Mouse (Mus musculus): ENCODE data around the gene Drc1. TPM values are rescaled to one million over a fixed set of nuclear protein-coding genes. Genes with fewer than 3 reads are reported as not detected.

Gene Drc1
- polyA plus RNA-seq, 1 experiment from 2014 or later: 1.1 TPM

DNA sequence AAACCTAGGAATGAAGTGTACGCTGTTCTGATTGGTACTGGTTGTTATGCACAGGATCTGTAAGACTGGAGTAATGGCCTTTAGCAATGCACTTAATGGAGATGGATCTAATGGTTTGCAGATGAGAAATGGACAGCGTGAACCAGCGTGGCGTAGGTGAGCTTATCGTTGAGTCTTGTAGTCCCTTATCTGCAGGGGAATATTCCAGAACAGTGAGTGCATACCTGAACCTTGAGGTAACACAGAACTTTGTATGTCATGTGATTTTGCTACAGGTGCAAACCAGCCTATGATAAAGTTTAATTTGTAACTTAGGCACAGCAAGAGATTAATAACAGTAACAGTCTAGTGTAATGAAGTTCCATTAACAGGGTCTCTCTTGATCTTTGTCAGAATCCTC lies 42.7 kb upstream of the Drc1 start:
- ATAC-seq: peak; percentile 58; the same call in 1 of the 2 replicates
- H3K27ac ChIP-seq (ENCODE audit: low read depth, low read length): peak overlapping the region; percentile 63
- H3K4me1 ChIP-seq (replicated peaks; ENCODE audit: control insufficient read depth, insufficient read depth, low read length): peaks cover 15% of the 10 kb centered on the region
- H3K9ac ChIP-seq (ENCODE audit: low read depth, low read length): no peak overlapping the region
- H3K9me3 ChIP-seq (ENCODE audit: control insufficient read depth): no peaks in the 10 kb centered on the region
- no peak overlapping the region for H3K4me3 ChIP-seq (ENCODE audit: low read depth, low read length)
- H3K4me2 ChIP-seq (replicated peaks; ENCODE audit: low read depth): peak overlapping the region; percentile 40
- no peaks in the 10 kb centered on the region for H3K36me3 ChIP-seq (ENCODE audit: control insufficient read depth, insufficient read depth)
- whole genome bisulfite sequencing: 56% methylated on average over 5 of the region's 5 CpGs
- H3K27me3 ChIP-seq (replicated peaks; ENCODE audit: control insufficient read depth, insufficient read depth, low read length): no peaks in the 10 kb centered on the region
- TF ChIP-seq CTCF (IDR thresholded peaks at IDR 0.05; ENCODE audit: low read depth): no peak

DNA sequence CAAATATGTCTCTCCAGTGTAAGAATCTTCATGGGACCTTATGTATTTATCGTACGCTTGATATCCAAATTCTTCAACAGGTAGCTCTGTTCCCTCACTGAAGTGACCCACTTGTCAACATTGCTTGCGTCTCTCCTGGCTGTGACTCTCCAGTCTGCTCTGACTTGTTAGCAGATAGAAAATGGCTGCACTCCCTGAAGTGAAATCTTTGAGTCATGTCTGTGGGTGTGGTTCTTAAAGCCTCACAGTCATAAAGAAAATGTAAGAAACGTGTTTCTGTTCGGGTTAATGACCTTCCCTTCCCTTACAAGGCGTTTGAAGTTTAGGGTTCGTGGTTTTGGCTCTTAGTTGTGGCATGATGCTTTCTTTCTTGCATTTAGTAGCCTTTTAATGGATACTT lies 40.6 kb upstream of the Drc1 start:
- no peaks in the 10 kb centered on the region for H3K9me3 ChIP-seq (ENCODE audit: control insufficient read depth)
- H3K27me3 ChIP-seq (replicated peaks; ENCODE audit: control insufficient read depth, insufficient read depth, low read length): no peaks in the 10 kb centered on the region
- peaks cover 18% of the 10 kb centered on the region for H3K4me1 ChIP-seq (replicated peaks; ENCODE audit: control insufficient read depth, insufficient read depth, low read length)
- no peak for ATAC-seq
- TF ChIP-seq CTCF (IDR thresholded peaks at IDR 0.05; ENCODE audit: low read depth): no peak
- H3K36me3 ChIP-seq (ENCODE audit: control insufficient read depth, insufficient read depth): no peaks in the 10 kb centered on the region
- H3K4me2 ChIP-seq (replicated peaks; ENCODE audit: low read depth): 0 out of 2 replicates have a peak overlapping the region, but pooled peaks have one; percentile 1
- H3K4me3 ChIP-seq (ENCODE audit: low read depth, low read length): no peak overlapping the region
- WGBS: 52% methylated on average over 7 of the region's 7 CpGs
- H3K27ac ChIP-seq (ENCODE audit: low read depth, low read length): peak overlapping the region; percentile 35; the same call in 1 of the 2 replicates
- H3K9ac ChIP-seq (ENCODE audit: low read depth, low read length): no peak overlapping the region

DNA sequence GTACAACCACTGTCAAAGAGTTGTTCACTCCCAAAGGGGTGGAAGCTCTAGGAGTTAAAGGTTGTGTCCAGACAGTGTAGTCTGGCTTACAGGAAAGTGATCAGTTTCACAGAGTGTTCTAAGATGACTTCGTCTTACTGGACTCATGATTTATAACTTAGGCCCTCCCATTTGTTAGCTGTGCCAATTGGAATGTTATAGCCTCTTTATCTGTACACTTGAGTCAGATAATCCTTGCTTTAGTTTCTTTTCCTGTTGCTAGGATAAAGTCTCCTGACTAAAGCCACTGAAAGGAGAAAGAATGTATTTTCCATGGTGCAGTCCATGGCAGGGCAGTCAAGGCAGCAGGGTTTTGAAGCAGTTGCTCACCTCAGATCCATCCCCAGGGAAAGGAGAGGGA lies 38.8 kb upstream of the Drc1 start:
- peak overlapping the region; percentile 76 for H3K27ac ChIP-seq (ENCODE audit: low read depth, low read length)
- H3K27me3 ChIP-seq (replicated peaks; ENCODE audit: control insufficient read depth, insufficient read depth, low read length): no peaks in the 10 kb centered on the region
- WGBS: 23% methylated on average over 1 of the region's 1 CpGs
- peak overlapping the region; percentile 46 for H3K4me2 ChIP-seq (replicated peaks; ENCODE audit: low read depth)
- no peak for TF ChIP-seq CTCF (IDR thresholded peaks at IDR 0.05; ENCODE audit: low read depth)
- no peak overlapping the region for H3K4me3 ChIP-seq (ENCODE audit: low read depth, low read length)
- ATAC-seq: peak; percentile 78
- no peak overlapping the region for H3K9ac ChIP-seq (ENCODE audit: low read depth, low read length)
- H3K9me3 ChIP-seq (ENCODE audit: control insufficient read depth): no peaks in the 10 kb centered on the region
- peaks cover 14% of the 10 kb centered on the region for H3K4me1 ChIP-seq (replicated peaks; ENCODE audit: control insufficient read depth, insufficient read depth, low read length)
- no peaks in the 10 kb centered on the region for H3K36me3 ChIP-seq (ENCODE audit: control insufficient read depth, insufficient read depth)

DNA sequence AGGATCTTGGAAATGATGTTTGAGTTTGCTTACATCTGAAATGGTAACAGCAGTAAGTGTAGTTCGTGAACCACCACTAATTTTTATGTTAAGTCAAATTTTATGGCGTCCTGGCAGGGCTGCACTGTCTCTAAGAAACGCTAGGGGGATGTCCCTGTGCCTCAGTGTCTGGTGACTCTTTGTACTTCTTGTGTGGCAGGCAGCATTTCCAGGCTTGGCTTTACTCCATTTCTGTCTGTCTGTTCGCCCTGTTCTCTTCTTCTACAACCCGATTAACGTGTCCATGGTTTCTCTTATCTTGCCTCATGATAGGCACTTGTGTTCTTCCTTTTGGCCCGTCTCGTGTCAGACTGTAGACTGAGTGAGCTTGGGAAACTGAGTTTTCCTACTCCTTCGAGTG lies 37.4 kb upstream of the Drc1 start:
- Histone ChIP-seq H3K9me3 (ENCODE audit: control insufficient read depth) (no peaks in the 10 kb centered on the region), H3K4me2 (replicated peaks; ENCODE audit: low read depth) (0 out of 2 replicates have a peak overlapping the region, but pooled peaks have one; percentile 0), H3K4me1 (replicated peaks; ENCODE audit: control insufficient read depth, insufficient read depth, low read length) (peaks cover 14% of the 10 kb centered on the region), H3K4me3 (ENCODE audit: low read depth, low read length) (no peak overlapping the region), H3K27me3 (replicated peaks; ENCODE audit: control insufficient read depth, insufficient read depth, low read length) (no peaks in the 10 kb centered on the region), H3K27ac (ENCODE audit: low read depth, low read length) (peak overlapping the region; percentile 54), H3K9ac (ENCODE audit: low read depth, low read length) (no peak overlapping the region), H3K36me3 (ENCODE audit: control insufficient read depth, insufficient read depth) (no peaks in the 10 kb centered on the region)
- ATAC-seq: no peak
- peak; percentile 68 for TF ChIP-seq CTCF (IDR thresholded peaks at IDR 0.05; ENCODE audit: low read depth)
- 40% methylated on average over 9 of the region's 9 CpGs for WGBS

DNA sequence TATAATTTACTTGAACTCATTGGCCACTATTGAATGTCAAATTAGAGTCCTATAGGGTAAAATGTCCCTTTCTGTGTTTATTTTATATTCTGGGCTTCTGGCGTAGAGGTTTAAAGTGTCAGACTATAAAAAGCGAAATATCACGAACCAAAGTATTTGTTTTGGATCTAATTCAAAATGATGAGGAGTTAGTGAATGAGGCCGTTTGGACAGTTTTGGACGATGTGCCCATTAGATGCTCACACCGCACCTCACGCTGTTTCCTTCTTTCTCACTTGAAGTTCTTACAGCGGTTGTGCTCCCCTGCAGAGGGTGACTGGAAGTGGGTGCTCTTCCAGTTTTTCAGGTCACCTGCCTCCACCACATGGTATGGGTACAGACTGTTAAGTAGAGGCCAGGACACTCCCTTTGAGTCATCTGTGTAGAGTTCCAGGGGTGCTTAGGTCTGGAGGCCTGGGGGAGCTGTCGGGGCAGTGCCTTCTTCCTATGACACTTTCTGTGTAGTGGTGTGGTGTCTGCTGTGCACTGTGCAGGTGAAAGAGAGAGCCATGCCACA lies 35.2 kb upstream of the Drc1 start:
- no peak for TF ChIP-seq CTCF (IDR thresholded peaks at IDR 0.05; ENCODE audit: low read depth)
- Histone ChIP-seq H3K4me1 (replicated peaks; ENCODE audit: control insufficient read depth, insufficient read depth, low read length) (peaks cover 7% of the 10 kb centered on the region; the same call in 1 of the 2 replicates), H3K27ac (ENCODE audit: low read depth, low read length) (no peak overlapping the region), H3K4me3 (ENCODE audit: low read depth, low read length) (no peak overlapping the region), H3K36me3 (ENCODE audit: control insufficient read depth, insufficient read depth) (no peaks in the 10 kb centered on the region), H3K4me2 (replicated peaks; ENCODE audit: low read depth) (no peak overlapping the region), H3K9ac (ENCODE audit: low read depth, low read length) (no peak overlapping the region), H3K27me3 (replicated peaks; ENCODE audit: control insufficient read depth, insufficient read depth, low read length) (no peaks in the 10 kb centered on the region), H3K9me3 (ENCODE audit: control insufficient read depth) (no peaks in the 10 kb centered on the region)
- WGBS: 76% methylated on average over 9 of the region's 9 CpGs
- ATAC-seq: no peak

DNA sequence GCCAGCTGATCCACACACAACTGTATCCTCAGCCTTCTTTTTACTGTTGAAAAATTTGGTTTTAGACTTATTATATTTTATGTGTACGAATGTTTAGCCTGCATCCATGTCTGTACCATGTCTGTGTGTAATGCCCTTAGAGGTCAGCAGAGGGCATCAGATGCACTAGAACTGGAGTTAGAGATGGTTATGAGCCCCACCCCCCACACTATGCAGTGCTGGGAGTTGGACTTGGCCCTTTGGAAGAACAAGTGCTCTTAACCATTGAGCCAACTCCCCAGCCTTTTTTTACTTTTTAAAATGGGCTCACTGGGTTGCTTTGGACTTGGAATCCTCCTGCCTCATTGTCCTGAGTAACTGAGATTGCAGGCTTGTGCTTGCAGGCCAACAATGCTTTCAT lies 33.5 kb upstream of the Drc1 start:
- WGBS: 92% methylated on average over 1 of the region's 1 CpGs
- no peaks in the 10 kb centered on the region for H3K27me3 ChIP-seq (replicated peaks; ENCODE audit: control insufficient read depth, insufficient read depth, low read length)
- H3K27ac ChIP-seq (ENCODE audit: low read depth, low read length): no peak overlapping the region

More for the DNA sequence above, 33.5 kb upstream of the Drc1 start:
- no peak overlapping the region for H3K4me2 ChIP-seq (replicated peaks; ENCODE audit: low read depth)
- peaks cover 6% of the 10 kb centered on the region; the same call in 1 of the 2 replicates for H3K36me3 ChIP-seq (ENCODE audit: control insufficient read depth, insufficient read depth)
- no peak overlapping the region for H3K9ac ChIP-seq (ENCODE audit: low read depth, low read length)
- peak; percentile 42; the same call in 1 of the 2 replicates for ATAC-seq
- peak; percentile 63 for TF ChIP-seq CTCF (IDR thresholded peaks at IDR 0.05; ENCODE audit: low read depth)
- no peaks in the 10 kb centered on the region for H3K9me3 ChIP-seq (ENCODE audit: control insufficient read depth)
- peaks cover 3% of the 10 kb centered on the region; the same call in 1 of the 2 replicates for H3K4me1 ChIP-seq (replicated peaks; ENCODE audit: control insufficient read depth, insufficient read depth, low read length)
- H3K4me3 ChIP-seq (ENCODE audit: low read depth, low read length): no peak overlapping the region

Data from intestine, postnatal 0 days (tissue).